Mouse (Mus musculus): ENCODE results near the gene Rasgrp4. TPM values are rescaled to one million over a fixed set of nuclear protein-coding genes. Genes with fewer than 3 reads are reported as not detected.
"Not testable (repeated sequence)": the region's sequence is repeated elsewhere in the genome, so short reads cannot be mapped to it uniquely, and the experiment has no call there.

The Rasgrp4 gene
- polyA plus RNA-seq, 1 experiment from 2014 or later: 0.62 TPM

- not testable (repeated sequence) for H3K4me2 ChIP-seq; H3K27me3 ChIP-seq (replicated peaks; ENCODE audit: control insufficient read depth, insufficient read depth, low read length); H3K4me3 ChIP-seq (ENCODE audit: low read depth, low read length); DNase-seq (ENCODE audit: low spot score); H3K4me1 ChIP-seq (replicated peaks; ENCODE audit: control insufficient read depth, insufficient read depth, low read length); H3K9ac ChIP-seq (ENCODE audit: low read depth, low read length); H3K9me3 ChIP-seq (ENCODE audit: control insufficient read depth, low read length); ATAC-seq (replicated peaks; ENCODE audit: low FRiP score); H3K27ac ChIP-seq (ENCODE audit: low read depth, low read length); H3K36me3 ChIP-seq (ENCODE audit: control insufficient read depth, insufficient read depth, low read length)
- 83% methylated on average over 3 of the region's 4 CpGs for WGBS
Measured at GRCm38 (mm10) chr7:29139237-29139636, 4.6 kb downstream of the Rasgrp4 start.

GRCm38 (mm10) chr7:29141416-29141815, 6.8 kb downstream of the Rasgrp4 start:
- Histone ChIP-seq H3K36me3 (ENCODE audit: control insufficient read depth, insufficient read depth, low read length) (no peaks in the 10 kb centered on the region), H3K9ac (ENCODE audit: low read depth, low read length) (no peak overlapping the region), H3K9me3 (ENCODE audit: control insufficient read depth, low read length) (no peaks in the 10 kb centered on the region), H3K27me3 (replicated peaks; ENCODE audit: control insufficient read depth, insufficient read depth, low read length) (0 out of 2 replicates have a peak, but pooled peaks cover 2% of the 10 kb centered on the region), H3K4me2 (no peak overlapping the region), H3K27ac (ENCODE audit: low read depth, low read length) (no peak overlapping the region), H3K4me3 (ENCODE audit: low read depth, low read length) (no peak overlapping the region), H3K4me1 (replicated peaks; ENCODE audit: control insufficient read depth, insufficient read depth, low read length) (no peaks in the 10 kb centered on the region)
- DNase-seq (ENCODE audit: low spot score) (no peak), ATAC-seq (replicated peaks; ENCODE audit: low FRiP score) (no peak)
- 69% methylated on average over 8 of the region's 8 CpGs for WGBS

- WGBS: 57% methylated on average over 4 of the region's 4 CpGs
- ATAC-seq (replicated peaks; ENCODE audit: low FRiP score): no peak
- no peak for DNase-seq (ENCODE audit: low spot score)
Measured at GRCm38 (mm10) chr7:29144006-29144405, 9.4 kb downstream of the Rasgrp4 start.

DNA sequence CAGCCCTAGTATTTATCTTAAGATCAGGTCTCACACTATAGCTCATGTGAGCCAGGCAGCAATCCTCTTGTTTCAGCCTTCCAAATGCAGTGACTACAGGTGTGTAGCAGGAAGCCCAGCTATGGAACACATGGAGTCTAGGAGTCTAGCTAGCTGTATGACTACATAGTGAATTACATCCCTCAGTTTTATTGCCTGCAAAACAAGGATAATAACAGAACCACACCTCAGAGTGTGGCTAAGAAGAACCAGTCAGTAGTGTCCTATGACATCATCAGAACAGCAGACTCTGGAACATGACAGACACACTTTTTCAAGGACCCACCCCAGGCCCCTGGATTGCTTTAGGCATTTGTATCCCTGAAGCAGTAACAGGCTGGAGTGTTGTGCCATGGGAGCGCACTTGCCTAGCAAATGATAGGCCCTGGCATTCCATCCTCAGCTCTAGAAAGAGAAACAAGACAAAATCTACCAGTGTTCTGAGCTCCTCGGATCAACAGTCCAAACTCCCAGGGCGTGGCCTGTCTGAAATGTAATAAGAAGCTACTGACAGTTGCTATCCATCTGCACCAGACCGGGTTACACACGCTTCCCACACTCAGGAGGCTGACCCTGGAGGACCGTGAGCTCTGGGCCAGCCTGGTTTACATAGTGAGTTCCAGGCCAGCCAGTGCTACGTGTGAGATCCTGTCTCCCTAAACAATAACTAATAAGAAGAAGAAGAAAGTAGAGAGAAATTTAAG, 12.1 kb downstream of the Rasgrp4 start:
- no peak for ATAC-seq (replicated peaks; ENCODE audit: low FRiP score)
- no peaks in the 10 kb centered on the region for H3K4me1 ChIP-seq (replicated peaks; ENCODE audit: control insufficient read depth, insufficient read depth, low read length)
- WGBS: 71% methylated on average over 7 of the region's 7 CpGs
- no peak for DNase-seq (ENCODE audit: low spot score)
- H3K27me3 ChIP-seq (replicated peaks; ENCODE audit: control insufficient read depth, insufficient read depth, low read length): no peaks in the 10 kb centered on the region
- H3K27ac ChIP-seq (ENCODE audit: low read depth, low read length): no peak overlapping the region
- H3K9me3 ChIP-seq (ENCODE audit: control insufficient read depth, low read length): no peaks in the 10 kb centered on the region
- no peak overlapping the region for H3K4me3 ChIP-seq (ENCODE audit: low read depth, low read length)
- H3K9ac ChIP-seq (ENCODE audit: low read depth, low read length): no peak overlapping the region
- H3K36me3 ChIP-seq (ENCODE audit: control insufficient read depth, insufficient read depth, low read length): no peaks in the 10 kb centered on the region
- no peak overlapping the region for H3K4me2 ChIP-seq

More at GRCm38 (mm10) chr7:29144006-29144405, 9.4 kb downstream of the Rasgrp4 start:
- Histone ChIP-seq H3K9me3 (ENCODE audit: control insufficient read depth, low read length) (no peaks in the 10 kb centered on the region), H3K4me1 (replicated peaks; ENCODE audit: control insufficient read depth, insufficient read depth, low read length) (no peaks in the 10 kb centered on the region), H3K36me3 (ENCODE audit: control insufficient read depth, insufficient read depth, low read length) (no peaks in the 10 kb centered on the region), H3K27ac (ENCODE audit: low read depth, low read length) (no peak overlapping the region), H3K9ac (ENCODE audit: low read depth, low read length) (no peak overlapping the region), H3K27me3 (replicated peaks; ENCODE audit: control insufficient read depth, insufficient read depth, low read length) (no peaks in the 10 kb centered on the region), H3K4me3 (ENCODE audit: low read depth, low read length) (no peak overlapping the region), H3K4me2 (no peak overlapping the region)

GRCm38 (mm10) chr7:29148771-29149170, 14.1 kb downstream of the Rasgrp4 start:
- no peak overlapping the region for H3K4me2 ChIP-seq
- H3K9ac ChIP-seq (ENCODE audit: low read depth, low read length): no peak overlapping the region
- ATAC-seq (replicated peaks; ENCODE audit: low FRiP score) (no peak), DNase-seq (ENCODE audit: low spot score) (no peak)
- no peaks in the 10 kb centered on the region for H3K4me1 ChIP-seq (replicated peaks; ENCODE audit: control insufficient read depth, insufficient read depth, low read length)
- H3K27me3 ChIP-seq (replicated peaks; ENCODE audit: control insufficient read depth, insufficient read depth, low read length): no peaks in the 10 kb centered on the region
- no peak overlapping the region for H3K4me3 ChIP-seq (ENCODE audit: low read depth, low read length)
- no peak overlapping the region for H3K27ac ChIP-seq (ENCODE audit: low read depth, low read length)
- WGBS: 82% methylated on average over 15 of the region's 15 CpGs
- no peaks in the 10 kb centered on the region for H3K9me3 ChIP-seq (ENCODE audit: control insufficient read depth, low read length)
- no peaks in the 10 kb centered on the region for H3K36me3 ChIP-seq (ENCODE audit: control insufficient read depth, insufficient read depth, low read length)

DNA sequence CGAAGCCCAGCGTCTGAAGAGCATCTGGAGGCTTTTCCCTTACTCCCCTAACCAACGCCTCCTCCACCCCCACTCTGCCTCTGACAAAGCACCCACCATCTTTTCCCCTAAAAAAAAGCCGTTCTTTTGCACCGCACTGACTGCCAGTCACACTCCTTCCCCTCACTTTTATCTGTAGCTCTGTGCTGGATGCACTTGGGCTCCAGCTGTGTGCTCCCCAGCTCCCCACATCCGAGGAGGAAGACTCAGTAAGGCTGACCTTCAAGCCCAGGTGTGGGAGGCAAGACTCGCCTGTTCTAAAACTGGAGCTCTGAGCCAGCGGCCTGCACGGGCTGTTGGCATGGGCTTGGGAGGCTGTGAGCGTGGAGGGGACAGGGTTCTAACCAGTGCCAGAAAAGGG, 16.8 kb downstream of the Rasgrp4 start:
- no peak overlapping the region for H3K4me3 ChIP-seq (ENCODE audit: low read depth, low read length)
- 71% methylated on average over 10 of the region's 10 CpGs for WGBS
- no peak for DNase-seq (ENCODE audit: low spot score)
- no peak overlapping the region for H3K27ac ChIP-seq (ENCODE audit: low read depth, low read length)
- peaks cover 2% of the 10 kb centered on the region; the same call in 1 of the 2 replicates for H3K36me3 ChIP-seq (ENCODE audit: control insufficient read depth, insufficient read depth, low read length)
- no peaks in the 10 kb centered on the region; the same call in 1 of the 2 replicates for H3K4me1 ChIP-seq (replicated peaks; ENCODE audit: control insufficient read depth, insufficient read depth, low read length)
- H3K27me3 ChIP-seq (replicated peaks; ENCODE audit: control insufficient read depth, insufficient read depth, low read length): no peaks in the 10 kb centered on the region
- H3K4me2 ChIP-seq: no peak overlapping the region
- H3K9me3 ChIP-seq (ENCODE audit: control insufficient read depth, low read length): no peaks in the 10 kb centered on the region
- ATAC-seq (replicated peaks; ENCODE audit: low FRiP score): no peak
- no peak overlapping the region for H3K9ac ChIP-seq (ENCODE audit: low read depth, low read length)

DNA sequence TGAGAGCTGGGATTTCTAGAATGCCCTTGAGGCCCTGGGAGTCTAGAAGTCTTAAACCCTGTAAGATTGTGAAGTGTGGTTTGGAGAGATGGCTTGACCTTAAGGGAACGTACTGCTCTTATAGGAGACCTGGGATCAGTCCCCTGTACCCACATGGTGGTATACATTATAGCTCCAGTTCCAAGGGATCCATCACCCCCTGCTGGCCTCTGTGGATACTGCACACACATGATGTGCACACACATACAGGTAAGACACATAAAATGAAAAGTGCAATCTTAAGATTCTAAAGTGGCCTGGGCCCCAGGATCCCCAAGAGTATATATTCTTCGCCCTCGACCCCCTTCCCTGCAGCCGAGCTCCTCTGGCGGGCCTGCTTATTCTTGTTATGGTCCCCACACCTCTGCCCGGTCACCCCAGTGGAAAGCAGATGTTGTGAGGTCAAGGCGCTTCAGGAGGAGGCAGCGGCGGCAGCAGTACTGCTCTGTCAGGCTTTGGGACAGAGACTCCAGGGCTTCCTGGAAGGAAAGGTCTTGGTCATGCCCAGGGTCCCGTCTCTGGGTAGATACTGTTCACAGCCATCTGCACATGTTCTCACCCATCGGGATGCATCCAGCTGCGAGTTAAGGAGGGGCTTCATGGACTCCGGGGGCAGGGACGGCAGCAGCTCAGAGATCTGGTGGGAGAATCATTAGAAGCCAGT, 19.5 kb downstream of the Rasgrp4 start:
- H3K4me3 ChIP-seq (ENCODE audit: low read depth, low read length): no peak overlapping the region
- H3K4me1 ChIP-seq (replicated peaks; ENCODE audit: control insufficient read depth, insufficient read depth, low read length): no peaks in the 10 kb centered on the region; the same call in 1 of the 2 replicates
- no peak overlapping the region for H3K4me2 ChIP-seq
- H3K9me3 ChIP-seq (ENCODE audit: control insufficient read depth, low read length): no peaks in the 10 kb centered on the region
- DNase-seq (ENCODE audit: low spot score): no peak
- peaks cover 2% of the 10 kb centered on the region; the same call in 1 of the 2 replicates for H3K36me3 ChIP-seq (ENCODE audit: control insufficient read depth, insufficient read depth, low read length)
- H3K27me3 ChIP-seq (replicated peaks; ENCODE audit: control insufficient read depth, insufficient read depth, low read length): peaks cover 10% of the 10 kb centered on the region
- WGBS: 92% methylated on average over 14 of the region's 14 CpGs
- no peak for ATAC-seq (replicated peaks; ENCODE audit: low FRiP score)
- H3K27ac ChIP-seq (ENCODE audit: low read depth, low read length): no peak overlapping the region
- H3K9ac ChIP-seq (ENCODE audit: low read depth, low read length): no peak overlapping the region

- H3K36me3 ChIP-seq (ENCODE audit: control insufficient read depth, insufficient read depth, low read length): peaks cover 2% of the 10 kb centered on the region; the same call in 1 of the 2 replicates
- no peaks in the 10 kb centered on the region; the same call in 1 of the 2 replicates for H3K4me1 ChIP-seq (replicated peaks; ENCODE audit: control insufficient read depth, insufficient read depth, low read length)
- peak overlapping the region; percentile 82 for H3K9ac ChIP-seq (ENCODE audit: low read depth, low read length)
- peaks cover 14% of the 10 kb centered on the region for H3K27me3 ChIP-seq (replicated peaks; ENCODE audit: control insufficient read depth, insufficient read depth, low read length)
- WGBS: 7% methylated on average over 37 of the region's 37 CpGs
- peak overlapping the region; percentile 75 for H3K4me3 ChIP-seq (ENCODE audit: low read depth, low read length)
- H3K9me3 ChIP-seq (ENCODE audit: control insufficient read depth, low read length): no peaks in the 10 kb centered on the region
- ATAC-seq (replicated peaks; ENCODE audit: low FRiP score) (peak; percentile 85), DNase-seq (ENCODE audit: low spot score) (peak; percentile 89)
- H3K27ac ChIP-seq (ENCODE audit: low read depth, low read length): peak overlapping the region; percentile 53
- peak overlapping the region; percentile 95 for H3K4me2 ChIP-seq
Measured at GRCm38 (mm10) chr7:29155196-29155837, 20.7 kb downstream of the Rasgrp4 start.
